Mouse (Mus musculus) liver (tissue): ENCODE measurements around the gene Fbxl14.

Experiments
- DNase-seq: peaks from one replicate; pipeline ENCODE4 v3.0.0-alpha.2; 2020; ENCODE audit warnings: mixed read lengths

Gene Fbxl14

GRCm38 (mm10) chr6:119479343-119479875 lies at the start of gene Fbxl14:
TSS of gene Fbxl14 (plus strand) at chr6:119479668.
- DNase-seq, result peak; percentile 78

- peak; percentile 30 for DNase-seq
These were observed 49.0 kb upstream of the Fbxl14 start for GRCm38 (mm10) chr6:119430508-119430907.

- DNase-seq, result no peak
These were observed 47.6 kb upstream of the Fbxl14 start for GRCm38 (mm10) chr6:119431751-119432324.

- no peak for DNase-seq
These were observed 45.1 kb upstream of the Fbxl14 start for GRCm38 (mm10) chr6:119434394-119434793.

- DNase-seq, result no peak
These were observed 41.3 kb upstream of the Fbxl14 start for GRCm38 (mm10) chr6:119437894-119438761.

- peak; percentile 24 for DNase-seq
These were observed 36.7 kb upstream of the Fbxl14 start for GRCm38 (mm10) chr6:119442729-119443128.

- peak; percentile 81 for DNase-seq
These were observed 35.5 kb upstream of the Fbxl14 start for GRCm38 (mm10) chr6:119443742-119444645.

- DNase-seq, result no peak
These were observed 33.5 kb upstream of the Fbxl14 start for GRCm38 (mm10) chr6:119445671-119446607.

GRCm38 (mm10) chr6:119448321-119449059 lies 31.0 kb upstream of the Fbxl14 start:
- DNase-seq, result no peak

GRCm38 (mm10) chr6:119449060-119449499 lies 30.4 kb upstream of the Fbxl14 start:
- DNase-seq, result peak; percentile 63

GRCm38 (mm10) chr6:119450965-119451943 lies 28.2 kb upstream of the Fbxl14 start:
- no peak for DNase-seq

- peak; percentile 47 for DNase-seq
These were observed 27.4 kb upstream of the Fbxl14 start for GRCm38 (mm10) chr6:119451981-119452499.

GRCm38 (mm10) chr6:119458166-119458565 lies 21.3 kb upstream of the Fbxl14 start:
- no peak for DNase-seq

- DNase-seq, result no peak
These were observed 20.4 kb upstream of the Fbxl14 start for GRCm38 (mm10) chr6:119459041-119459440.

GRCm38 (mm10) chr6:119460391-119460790 lies 19.1 kb upstream of the Fbxl14 start:
- DNase-seq, result no peak

GRCm38 (mm10) chr6:119466161-119466560 lies 13.3 kb upstream of the Fbxl14 start:
- no peak for DNase-seq

GRCm38 (mm10) chr6:119466921-119467784 lies 12.3 kb upstream of the Fbxl14 start:
- DNase-seq, result no peak

- no peak for DNase-seq
These were observed 11.7 kb upstream of the Fbxl14 start for GRCm38 (mm10) chr6:119467785-119468059.

- DNase-seq, result no peak
These were observed 8.7 kb upstream of the Fbxl14 start for GRCm38 (mm10) chr6:119470777-119471176.
